Mouse (Mus musculus) midbrain, embryonic 14.5 days (tissue): Measurements from ENCODE around the gene Cyth1. TPM values are rescaled to one million over a fixed set of nuclear protein-coding genes. Genes with fewer than 3 reads are reported as not detected.

Source experiments
- ATAC-seq: fragments of 200-750 bp; cut with Nextera tagmentation; 2 replicates; pipeline ENCODE4 v1.8.0; 2017; ENCODE audit warnings: moderate number of reproducible peaks, moderate library complexity; ENCODE audit not compliant: low FRiP score, low TSS enrichment
- DNase-seq: peaks from one replicate; pipeline ENCODE4 v3.0.0-alpha.2; 2015
- H3K27ac ChIP-seq: fragments of 300-500 bp; sonication (generic); replicated peaks from 2 replicates; pipeline ENCODE4 v1.5.1; 2014; ENCODE audit warnings: mild to moderate bottlenecking, low read depth, low read length, moderate library complexity
- H3K27me3 ChIP-seq: fragments of 300-500 bp; sonication (generic); 2 replicates; pipeline ENCODE4 v1.6.1; 2014; ENCODE audit warnings: low read length, control low read depth, mixed read lengths; ENCODE audit not compliant: control insufficient read depth, insufficient read depth
- H3K36me3 ChIP-seq: fragments of 300-500 bp; sonication (generic); 2 replicates; pipeline ENCODE4 v1.6.1; 2014; ENCODE audit warnings: low read length, control low read depth; ENCODE audit not compliant: control insufficient read depth, insufficient read depth
- H3K4me1 ChIP-seq: fragments of 300-500 bp; sonication (generic); 2 replicates; pipeline ENCODE4 v1.6.1; 2014; ENCODE audit warnings: mild to moderate bottlenecking, antibody characterized with exemption, low read length, control low read depth; ENCODE audit not compliant: control insufficient read depth, insufficient read depth
- H3K4me2 ChIP-seq: fragments of 300-500 bp; sonication (generic); 2 replicates; pipeline ENCODE4 v1.6.1; 2014; ENCODE audit warnings: mild to moderate bottlenecking, low read length, moderate library complexity
- H3K4me3 ChIP-seq: fragments of 300-500 bp; sonication (generic); replicated peaks from 2 replicates; pipeline ENCODE4 v1.5.1; 2014; ENCODE audit warnings: low read depth, low read length
- H3K9ac ChIP-seq: fragments of 300-500 bp; sonication (generic); replicated peaks from 2 replicates; pipeline ENCODE4 v1.6.1; 2014; ENCODE audit warnings: mild to moderate bottlenecking, low read length, moderate library complexity
- H3K9me3 ChIP-seq: fragments of 300-500 bp; sonication (generic); 2 replicates; pipeline ENCODE4 v1.6.1; 2016; ENCODE audit warnings: low read length, control low read depth, mixed read lengths; ENCODE audit not compliant: control insufficient read depth
- WGBS: fragments of 180-500 bp; shearing (Covaris S2); extraction: QIAGEN DNeasy Blood & Tissue Kit; methylation state at CpG from one replicate; pipeline ENCODE4 v1.1.7; 2014; 5-methylcytosine and 5-hydroxymethylcytosine counted together
- polyA plus RNA-seq: library from polyadenylated mRNA; unstranded; fragments of >200 nt; fragmentation: Nextera tagmentation; extraction: Ambion mirVana; gene quantifications from 2 replicates; pipeline ENCODE4 v1.2.1, GENCODE M21; 2014

Cyth1 gene
- polyA plus RNA-seq, 1 experiment from 2014 or later, result 23.3 TPM

GRCm38 (mm10) chr11:118129812-118130211 lies 118.6 kb downstream of the Cyth1 start:
- no peak overlapping the region for H3K27ac ChIP-seq
- no peaks in the 10 kb centered on the region for H3K27me3 ChIP-seq
- ATAC-seq (no peak), DNase-seq (no peak)
- no peaks in the 10 kb centered on the region for H3K9me3 ChIP-seq
- WGBS, result 91% methylated on average over 2 of the region's 2 CpGs
- no peak overlapping the region for H3K4me2 ChIP-seq
- no peak overlapping the region for H3K4me3 ChIP-seq
- H3K4me1 ChIP-seq, result no peaks in the 10 kb centered on the region
- H3K9ac ChIP-seq, result no peak overlapping the region
- H3K36me3 ChIP-seq, result no peaks in the 10 kb centered on the region

- Histone ChIP-seq H3K27me3 (no peaks in the 10 kb centered on the region), H3K4me1 (no peaks in the 10 kb centered on the region), H3K4me3 (no peak overlapping the region), H3K9ac (no peak overlapping the region), H3K4me2 (no peak overlapping the region), H3K9me3 (no peaks in the 10 kb centered on the region), H3K27ac (no peak overlapping the region), H3K36me3 (no peaks in the 10 kb centered on the region)
- WGBS, result 88% methylated on average over 11 of the region's 11 CpGs
- ATAC-seq (no peak), DNase-seq (no peak)
Measured at GRCm38 (mm10) chr11:118121592-118121991, 126.8 kb downstream of the Cyth1 start.

- H3K4me1 ChIP-seq, result no peaks in the 10 kb centered on the region
- H3K27ac ChIP-seq, result no peak overlapping the region
- H3K4me2 ChIP-seq, result no peak overlapping the region
- ATAC-seq (no peak), DNase-seq (no peak)
- H3K4me3 ChIP-seq, result no peak overlapping the region
- H3K36me3 ChIP-seq, result no peaks in the 10 kb centered on the region
- no peaks in the 10 kb centered on the region for H3K27me3 ChIP-seq
- no peaks in the 10 kb centered on the region for H3K9me3 ChIP-seq
- WGBS, result 90% methylated on average over 8 of the region's 8 CpGs
- H3K9ac ChIP-seq, result no peak overlapping the region
Measured at GRCm38 (mm10) chr11:118118777-118119176, 129.6 kb downstream of the Cyth1 start.

GRCm38 (mm10) chr11:118114581-118115110 lies 133.7 kb downstream of the Cyth1 start:
- 77% methylated on average over 8 of the region's 8 CpGs for WGBS
- DNase-seq (no peak), ATAC-seq (no peak)
- no peak overlapping the region for H3K4me2 ChIP-seq
- no peaks in the 10 kb centered on the region for H3K9me3 ChIP-seq
- H3K4me3 ChIP-seq, result no peak overlapping the region
- H3K4me1 ChIP-seq, result no peaks in the 10 kb centered on the region
- no peaks in the 10 kb centered on the region for H3K27me3 ChIP-seq
- no peak overlapping the region for H3K9ac ChIP-seq
- no peaks in the 10 kb centered on the region for H3K36me3 ChIP-seq
- no peak overlapping the region for H3K27ac ChIP-seq

GRCm38 (mm10) chr11:118113516-118114205 lies 134.7 kb downstream of the Cyth1 start:
- H3K4me2 ChIP-seq, result no peak overlapping the region
- no peaks in the 10 kb centered on the region for H3K4me1 ChIP-seq
- no peaks in the 10 kb centered on the region for H3K27me3 ChIP-seq
- H3K9me3 ChIP-seq, result no peaks in the 10 kb centered on the region
- ATAC-seq, result no peak
- DNase-seq, result no peak
- WGBS, result 89% methylated on average over 14 of the region's 14 CpGs
- H3K27ac ChIP-seq, result no peak overlapping the region
- no peak overlapping the region for H3K4me3 ChIP-seq
- H3K36me3 ChIP-seq, result no peaks in the 10 kb centered on the region
- H3K9ac ChIP-seq, result no peak overlapping the region

GRCm38 (mm10) chr11:118104001-118104400 lies 144.4 kb downstream of the Cyth1 start:
- peak; percentile 89 for DNase-seq
- Histone ChIP-seq H3K9ac (no peak overlapping the region), H3K4me2 (no peak overlapping the region), H3K4me1 (no peaks in the 10 kb centered on the region), H3K4me3 (no peak overlapping the region), H3K27ac (no peak overlapping the region), H3K27me3 (no peaks in the 10 kb centered on the region), H3K36me3 (no peaks in the 10 kb centered on the region), H3K9me3 (no peaks in the 10 kb centered on the region)
- WGBS, result 9% methylated on average over 5 of the region's 5 CpGs
- peak; percentile 37; the same call in 1 of the 2 replicates for ATAC-seq

- no peak for ATAC-seq
- H3K4me1 ChIP-seq, result no peaks in the 10 kb centered on the region
- WGBS, result 86% methylated on average over 5 of the region's 5 CpGs
Measured at GRCm38 (mm10) chr11:118103383-118103782, 145.0 kb downstream of the Cyth1 start.

GRCm38 (mm10) chr11:118102838-118103237 lies 145.6 kb downstream of the Cyth1 start:
- no peak overlapping the region for H3K27ac ChIP-seq
- no peak overlapping the region for H3K4me3 ChIP-seq
- H3K27me3 ChIP-seq, result no peaks in the 10 kb centered on the region
- no peak overlapping the region for H3K4me2 ChIP-seq
- H3K9me3 ChIP-seq, result no peaks in the 10 kb centered on the region
- ATAC-seq (no peak), DNase-seq (peak; percentile 87)
- H3K36me3 ChIP-seq, result no peaks in the 10 kb centered on the region
- no peak overlapping the region for H3K9ac ChIP-seq
- H3K4me1 ChIP-seq, result no peaks in the 10 kb centered on the region
- 56% methylated on average over 3 of the region's 3 CpGs for WGBS

More at GRCm38 (mm10) chr11:118103383-118103782, 145.0 kb downstream of the Cyth1 start:
- no peak overlapping the region for H3K27ac ChIP-seq
- H3K4me3 ChIP-seq, result no peak overlapping the region
- H3K27me3 ChIP-seq, result no peaks in the 10 kb centered on the region
- no peak overlapping the region for H3K4me2 ChIP-seq
- no peaks in the 10 kb centered on the region for H3K36me3 ChIP-seq
- no peak for DNase-seq
- H3K9ac ChIP-seq, result no peak overlapping the region
- H3K9me3 ChIP-seq, result no peaks in the 10 kb centered on the region

- 53% methylated on average over 9 of the region's 9 CpGs for WGBS
- no peaks in the 10 kb centered on the region for H3K27me3 ChIP-seq
- H3K27ac ChIP-seq, result no peak overlapping the region
- no peaks in the 10 kb centered on the region for H3K9me3 ChIP-seq
- no peak overlapping the region for H3K9ac ChIP-seq
- ATAC-seq (no peak), DNase-seq (no peak)
- no peak overlapping the region for H3K4me3 ChIP-seq
- no peak overlapping the region for H3K4me2 ChIP-seq
- H3K36me3 ChIP-seq, result no peaks in the 10 kb centered on the region
- H3K4me1 ChIP-seq, result no peaks in the 10 kb centered on the region
Measured at GRCm38 (mm10) chr11:118101133-118101532, 147.3 kb downstream of the Cyth1 start.
